Mouse (Mus musculus) myocyte (in vitro differentiated cells): ENCODE data around the gene Cacna1f. TPM values are rescaled to one million over a fixed set of nuclear protein-coding genes. Genes with fewer than 3 reads are reported as not detected.

Experiments used
- H3K27me3 ChIP-seq: one replicate; pipeline ENCODE4 v1.6.1; 2011; ENCODE audit not compliant: control insufficient read depth, insufficient read depth, insufficient read length
- H3K36me3 ChIP-seq: one replicate; pipeline ENCODE4 v1.6.1; 2011; ENCODE audit not compliant: control insufficient read depth, insufficient read depth
- H3K4me2 ChIP-seq: one replicate; pipeline ENCODE4 v1.6.1; 2011; ENCODE audit warnings: low read depth, control low read depth
- H3K4me3 ChIP-seq: one replicate; pipeline ENCODE4 v1.5.1; 2011; ENCODE audit warnings: mild to moderate bottlenecking, control low read depth, moderate library complexity
- H3K79me2 ChIP-seq: one replicate; pipeline ENCODE4 v1.6.1; 2011; ENCODE audit not compliant: control insufficient read depth, insufficient read depth
- H3ac ChIP-seq: one replicate; pipeline ENCODE4 v1.6.1; 2011; ENCODE audit not compliant: control insufficient read depth, insufficient read length
- CEBPB ChIP-seq: IDR thresholded peaks from 2 replicates; pipeline ENCODE4 v1.6.1; 2011; ENCODE audit warnings: mild to moderate bottlenecking, moderate library complexity; ENCODE audit not compliant: poor library complexity, insufficient read depth, severe bottlenecking
- E2F4 ChIP-seq: IDR thresholded peaks from one replicate; pipeline ENCODE4 v1.6.1; 2011; ENCODE audit warnings: mild to moderate bottlenecking, control low read depth, moderate library complexity; ENCODE audit not compliant: insufficient read depth
- MAX ChIP-seq: IDR thresholded peaks from one replicate; pipeline ENCODE4 v1.6.1; 2011; ENCODE audit warnings: low read depth, mild to moderate bottlenecking, control low read depth
- MYOD1 ChIP-seq, 3 experiments: IDR thresholded peaks; one replicate each; pipeline ENCODE4 v1.6.1; 2011; ENCODE audit warnings: control low read depth in 2 of 3, low read depth in 2 of 3, mild to moderate bottlenecking in 2 of 3, moderate library complexity in 1 of 3; ENCODE audit not compliant: insufficient read length in 2 of 3, control insufficient read depth in 1 of 3
- MYOG ChIP-seq, 3 experiments: IDR thresholded peaks; one replicate each; pipeline ENCODE4 v1.6.1; 2011; ENCODE audit warnings: control low read depth in 2 of 3, low read depth in 2 of 3, mild to moderate bottlenecking in 2 of 3; ENCODE audit not compliant: insufficient read length in 2 of 3, control insufficient read depth in 1 of 3, insufficient read depth in 1 of 3
- POLR2A ChIP-seq: IDR thresholded peaks from one replicate; pipeline ENCODE4 v1.6.1; 2011; ENCODE audit warnings: low read depth, mild to moderate bottlenecking, control low read depth, moderate library complexity; ENCODE audit not compliant: insufficient read length
- POLR2AphosphoS2 ChIP-seq: IDR thresholded peaks from one replicate; pipeline ENCODE4 v1.6.1; 2011; ENCODE audit warnings: low read depth, control low read depth; ENCODE audit not compliant: insufficient read length
- REST ChIP-seq: IDR thresholded peaks from one replicate; pipeline ENCODE4 v1.6.1; 2011; ENCODE audit warnings: mild to moderate bottlenecking, control low read depth, moderate library complexity; ENCODE audit not compliant: insufficient read depth, insufficient read length
- SRF ChIP-seq: IDR thresholded peaks from one replicate; pipeline ENCODE4 v1.6.1; 2011; ENCODE audit warnings: low read depth; ENCODE audit not compliant: control insufficient read depth, insufficient read length
- TCF12 ChIP-seq: IDR thresholded peaks from one replicate; pipeline ENCODE4 v1.6.1; 2011; ENCODE audit warnings: mild to moderate bottlenecking, control low read depth; ENCODE audit not compliant: poor library complexity, insufficient read depth, severe bottlenecking
- TCF3 ChIP-seq: IDR thresholded peaks from one replicate; pipeline ENCODE4 v1.6.1; 2011; ENCODE audit warnings: low read depth, control low read depth; ENCODE audit not compliant: insufficient read length
- USF1 ChIP-seq: IDR thresholded peaks from one replicate; pipeline ENCODE4 v1.6.1; 2011; ENCODE audit warnings: low read depth, mild to moderate bottlenecking, control low read depth, moderate library complexity
- polyA plus RNA-seq: library from polyadenylated mRNA; unstranded; fragments of >200 nt; fragmentation: generic; extraction: Trizol; gene quantifications from one replicate; pipeline ENCODE4 v1.2.1, GENCODE M21; 2012; ENCODE audit warnings: missing spikeins

Cacna1f gene
- polyA plus RNA-seq, 1 experiment = not detected

- Histone ChIP-seq H3K27me3 (peaks cover 12% of the 10 kb centered on the region), H3K79me2 (no peaks in the 10 kb centered on the region), H3K36me3 (no peaks in the 10 kb centered on the region), H3K4me3 (no peak overlapping the region), H3ac (no peak overlapping the region), H3K4me2 (no peak overlapping the region)
- TF ChIP-seq CEBPB (no peak), E2F4 (no peak), SRF (no peak), POLR2AphosphoS2 (no peak), MYOG (IDR thresholded peaks at IDR 0.05; ENCODE audit: control insufficient read depth in 1 of 3, insufficient read depth in 1 of 3, insufficient read length in 2 of 3, low read depth in 2 of 3) (no peak), MYOD1 (IDR thresholded peaks at IDR 0.05; ENCODE audit: control insufficient read depth in 1 of 3, insufficient read length in 2 of 3, low read depth in 2 of 3) (no peak), USF1 (no peak)
Measured at GRCm38 (mm10) chrX:7617889-7618551, 11.1 kb downstream of the Cacna1f start.

GRCm38 (mm10) chrX:7632560-7632959 lies 25.7 kb downstream of the Cacna1f start:
- Histone ChIP-seq H3ac (no peak overlapping the region), H3K4me3 (no peak overlapping the region), H3K79me2 (no peaks in the 10 kb centered on the region), H3K4me2 (no peak overlapping the region), H3K36me3 (no peaks in the 10 kb centered on the region), H3K27me3 (peaks cover 12% of the 10 kb centered on the region)
- no peak for TF ChIP-seq E2F4
- TF ChIP-seq POLR2A = no peak
- TF ChIP-seq MYOD1 (IDR thresholded peaks at IDR 0.05; ENCODE audit: control insufficient read depth in 1 of 3, insufficient read length in 2 of 3, low read depth in 2 of 3) = no peak

DNA sequence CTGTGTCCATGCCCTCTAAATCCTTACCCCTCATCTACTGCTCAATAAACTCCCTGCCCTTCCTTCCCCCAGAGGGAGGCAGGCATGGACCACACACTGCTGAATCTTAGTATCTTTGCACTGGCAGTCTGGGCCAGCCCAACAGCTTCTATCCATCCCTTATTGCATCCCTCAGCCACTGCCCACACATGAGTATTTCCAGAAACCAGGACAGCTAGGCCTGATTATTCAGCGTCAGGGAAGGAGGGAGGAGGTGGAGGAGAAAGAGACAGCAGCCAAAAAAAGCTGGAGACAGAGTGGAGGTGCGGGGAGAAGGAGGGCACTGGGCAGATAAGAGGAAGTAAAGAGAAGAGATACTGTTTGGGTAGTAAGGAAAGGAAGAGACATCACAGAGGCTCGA lies 28.2 kb downstream of the Cacna1f start:
- no peak overlapping the region for H3K4me2 ChIP-seq
- peaks cover 12% of the 10 kb centered on the region for H3K27me3 ChIP-seq
- TF ChIP-seq USF1 (no peak), SRF (no peak), POLR2A (no peak), MAX (no peak), MYOG (IDR thresholded peaks at IDR 0.05; ENCODE audit: control insufficient read depth in 1 of 3, insufficient read depth in 1 of 3, insufficient read length in 2 of 3, low read depth in 2 of 3) (no peak), CEBPB (no peak)
- H3K4me3 ChIP-seq = no peak overlapping the region
- H3ac ChIP-seq = no peak overlapping the region
- no peaks in the 10 kb centered on the region for H3K79me2 ChIP-seq
- no peaks in the 10 kb centered on the region for H3K36me3 ChIP-seq

DNA sequence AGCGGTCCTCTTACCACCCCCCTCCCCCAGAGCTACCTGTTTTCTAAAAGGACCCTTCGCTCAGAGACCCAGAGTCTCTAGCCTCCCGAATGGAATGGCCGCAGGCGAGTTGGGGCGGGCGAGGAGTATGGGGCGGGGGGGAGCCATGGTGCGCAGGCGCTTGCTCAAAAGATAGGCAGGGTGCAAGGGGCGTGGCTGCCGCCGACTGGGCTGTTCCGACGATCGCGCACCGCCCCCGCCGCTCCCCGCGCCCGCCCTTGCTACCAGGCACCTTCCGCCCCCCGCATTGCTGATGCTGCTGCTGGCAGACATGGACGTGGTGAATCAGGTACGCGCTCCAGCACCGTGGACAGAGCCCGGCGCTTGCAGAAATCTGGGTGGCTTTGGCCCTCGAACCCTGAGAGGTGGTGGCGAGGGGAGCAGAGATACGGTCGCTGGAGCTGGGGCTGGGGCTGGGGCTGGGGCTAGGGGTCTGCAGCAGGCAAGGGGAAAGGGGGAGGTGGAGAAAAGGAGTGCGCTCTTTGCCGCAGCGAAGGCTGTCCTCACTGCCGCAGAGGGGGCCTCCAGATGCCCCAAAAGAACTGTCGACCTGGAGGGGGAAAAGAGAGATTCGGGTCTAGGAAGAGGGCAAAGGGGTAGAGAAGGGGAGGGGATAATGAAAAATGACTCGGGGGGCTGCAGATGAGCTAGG lies 31.7 kb downstream of the Cacna1f start, which contains the start of gene Syp:
Gene Syp (plus strand): TSS at position 71 of the 691 bp plus-strand sequence.
- H3K4me3 ChIP-seq = no peak within 1 kb of the TSS

DNA sequence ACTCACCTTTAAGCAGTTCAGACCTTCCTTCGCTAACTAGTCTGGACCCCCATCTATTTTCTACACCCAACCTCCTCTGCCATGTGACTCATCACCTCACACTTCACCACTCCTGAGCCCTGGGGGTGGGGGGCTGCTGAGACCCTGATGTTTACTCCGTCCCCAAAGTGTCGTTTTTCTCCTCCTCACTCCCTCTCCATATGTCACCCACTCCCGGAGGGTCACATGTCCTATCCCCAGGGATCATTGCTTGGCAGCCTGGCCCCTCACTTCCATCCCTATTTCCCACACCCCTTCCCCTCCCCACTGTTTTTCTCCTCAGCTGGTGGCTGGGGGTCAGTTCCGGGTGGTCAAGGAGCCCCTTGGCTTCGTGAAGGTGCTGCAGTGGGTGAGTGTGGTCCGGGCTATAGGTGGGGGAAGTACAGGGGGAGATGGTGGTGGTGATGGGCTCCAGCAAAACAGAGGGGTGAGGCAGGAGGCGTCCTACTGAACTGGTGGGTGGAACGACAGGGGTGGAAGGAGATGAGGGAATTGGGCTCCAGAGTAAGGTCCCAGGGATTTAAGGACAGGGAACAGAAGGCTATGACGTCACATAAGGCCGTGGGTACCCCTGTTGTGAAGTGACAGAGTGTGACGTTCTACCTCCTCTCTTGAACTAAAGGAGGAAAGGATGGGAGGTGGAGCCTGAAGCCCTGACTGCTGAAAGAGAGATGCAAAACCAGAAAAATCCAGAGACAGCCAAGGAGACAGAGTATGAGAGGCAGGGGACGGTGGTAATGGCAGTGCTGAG lies 32.8 kb downstream of the Cacna1f start:
- no peak overlapping the region for H3K4me2 ChIP-seq

More for the DNA sequence above, 31.7 kb downstream of the Cacna1f start, which contains the start of gene Syp:
- Histone ChIP-seq H3K4me2 (peak within 1 kb of the TSS; percentile 46), H3K27me3 (no peaks in the 10 kb centered on the region), H3K36me3 (no peaks in the 10 kb centered on the region), H3K79me2 (no peaks in the 10 kb centered on the region), H3ac (no peak within 1 kb of the TSS)
- no peak for TF ChIP-seq TCF3
- no peak for TF ChIP-seq CEBPB
- peak; percentile 91 for TF ChIP-seq REST
- no peak for TF ChIP-seq MAX
- TF ChIP-seq TCF12 = no peak
- no peak for TF ChIP-seq MYOD1 (IDR thresholded peaks at IDR 0.05; ENCODE audit: control insufficient read depth in 1 of 3, insufficient read length in 2 of 3, low read depth in 2 of 3)

More for the DNA sequence above, 32.8 kb downstream of the Cacna1f start:
- no peak for TF ChIP-seq MYOD1 (IDR thresholded peaks at IDR 0.05; ENCODE audit: control insufficient read depth in 1 of 3, insufficient read length in 2 of 3, low read depth in 2 of 3)
- TF ChIP-seq CEBPB = no peak
- TF ChIP-seq POLR2A = no peak
- TF ChIP-seq POLR2AphosphoS2 = no peak
- no peak for TF ChIP-seq USF1
- TF ChIP-seq REST = no peak
- no peak for TF ChIP-seq MYOG (IDR thresholded peaks at IDR 0.05; ENCODE audit: control insufficient read depth in 1 of 3, insufficient read depth in 1 of 3, insufficient read length in 2 of 3, low read depth in 2 of 3)
- TF ChIP-seq TCF12 = no peak
- TF ChIP-seq MAX = no peak
- no peak for TF ChIP-seq E2F4
- H3K79me2 ChIP-seq = no peaks in the 10 kb centered on the region
- no peak overlapping the region for H3K4me3 ChIP-seq
- no peak overlapping the region for H3ac ChIP-seq
- no peaks in the 10 kb centered on the region for H3K36me3 ChIP-seq
- H3K27me3 ChIP-seq = no peaks in the 10 kb centered on the region
